Comparison of ENCODE assay signal across 21 mouse cellular contexts in the genomic region with DNA sequence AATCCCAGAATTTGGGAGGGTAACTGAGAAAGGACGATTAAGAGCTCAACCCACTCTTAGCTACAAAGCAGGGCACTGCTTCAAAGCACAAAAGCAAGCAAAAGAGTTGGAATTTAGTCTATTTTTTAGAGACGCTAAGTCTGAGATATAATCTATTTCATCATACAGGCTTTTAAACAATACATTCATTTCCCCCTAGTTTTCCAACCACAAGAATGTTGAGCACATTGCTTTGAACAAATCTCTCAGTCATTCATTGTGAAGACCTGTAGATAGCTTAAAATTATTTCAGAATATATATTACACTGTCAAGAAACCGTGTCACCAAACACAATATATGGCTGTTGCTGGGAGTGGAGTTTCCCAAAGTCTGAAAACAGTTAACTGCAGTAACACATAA.
DNase-seq lines count a peak whose midpoint lies in the region; ATAC-seq and TF ChIP-seq lines count a peak whose summit lies in the region.
"Had no signal": no experiment of that assay in that cellular context is flagged by ENCODE, and none has a peak within 500 bp of the region (broad histone marks: within the 10 kb centered on the region; RNA-seq: fewer than 3 reads in every experiment).

No protein-coding gene starts in this region.

- TF ChIP-seq POLR2A in myocyte (IDR thresholded peaks at IDR 0.05; ENCODE audit: insufficient read length, low read depth): no peak

- no peak overlapping the region for H3K4me3 ChIP-seq in kidney, embryonic 14.5 days (ENCODE audit: low read length)
- no peak overlapping the region for H3K4me3 ChIP-seq in myocyte
- H3K4me3 ChIP-seq in forebrain, embryonic 15.5 days: no peak overlapping the region
- no peak overlapping the region for H3K4me3 ChIP-seq in gastrocnemius, adult 2 months
- H3K4me3 ChIP-seq: embryonic facial prominence, embryonic 10.5 days; erythroblast, embryonic 14.5 days; forebrain, embryonic 10.5 days; heart, embryonic 12.5 days; hindbrain, embryonic 15.5 days had no signal

- 24% methylated on average over 3 of the region's 3 CpGs for WGBS in kidney, embryonic 14.5 days
- WGBS in forebrain, embryonic 15.5 days: 76% methylated on average over 3 of the region's 3 CpGs

- TF ChIP-seq CTCF in gastrocnemius, adult 2 months (IDR thresholded peaks at IDR 0.05): no peak

- intact Hi-C loops in gastrocnemius, adult 2 months (cut with DNase I): no loop called here

- 0 out of 2 replicates have a peak, but pooled peaks have one; percentile 39 for ATAC-seq in kidney, embryonic 14.5 days (ENCODE audit: low FRiP score, low TSS enrichment)
- no peak for ATAC-seq in forebrain, embryonic 15.5 days (replicated peaks)
- ATAC-seq: CD4-positive, CD25-positive, alpha-beta regulatory T cell, adult 4 months; forebrain, embryonic 14.5 days had no signal

- peaks cover 11% of the 10 kb centered on the region; the same call in 1 of the 2 replicates for H3K4me1 ChIP-seq in kidney, embryonic 14.5 days (ENCODE audit: control insufficient read depth, insufficient read depth, low read length)
- H3K4me1 ChIP-seq in forebrain, embryonic 15.5 days: no peaks in the 10 kb centered on the region
- H3K4me1 ChIP-seq: embryonic facial prominence, embryonic 10.5 days; forebrain, embryonic 10.5 days; hindbrain, embryonic 15.5 days had no signal

- H3K4me2 ChIP-seq in kidney, embryonic 14.5 days (replicated peaks; ENCODE audit: low read depth, low read length): no peak overlapping the region
- H3K4me2 ChIP-seq in myocyte (ENCODE audit: low read depth): peak overlapping the region; percentile 55
- no peak overlapping the region for H3K4me2 ChIP-seq in forebrain, embryonic 15.5 days (replicated peaks)
- H3K4me2 ChIP-seq: heart, embryonic 12.5 days; hindbrain, embryonic 15.5 days had no signal

- H3K27me3 ChIP-seq in kidney, embryonic 14.5 days (ENCODE audit: control insufficient read depth, insufficient read depth, low read length): no peaks in the 10 kb centered on the region
- no peaks in the 10 kb centered on the region for H3K27me3 ChIP-seq in myocyte (ENCODE audit: control insufficient read depth, insufficient read depth, insufficient read length)
- no peaks in the 10 kb centered on the region for H3K27me3 ChIP-seq in forebrain, embryonic 15.5 days
- H3K27me3 ChIP-seq: heart, embryonic 12.5 days; hindbrain, embryonic 15.5 days had no signal

- H3K36me3 ChIP-seq in kidney, embryonic 14.5 days (ENCODE audit: control insufficient read depth, insufficient read depth, low read length): no peaks in the 10 kb centered on the region
- peaks cover 4% of the 10 kb centered on the region for H3K36me3 ChIP-seq in myocyte (ENCODE audit: control insufficient read depth, insufficient read depth)
- no peaks in the 10 kb centered on the region for H3K36me3 ChIP-seq in forebrain, embryonic 15.5 days
- H3K36me3 ChIP-seq: embryonic facial prominence, embryonic 10.5 days; forebrain, embryonic 10.5 days; hindbrain, embryonic 15.5 days had no signal

- H3K79me2 ChIP-seq in myocyte (ENCODE audit: control insufficient read depth, insufficient read depth): peaks cover 65% of the 10 kb centered on the region

- no peaks in the 10 kb centered on the region for H3K9me3 ChIP-seq in kidney, embryonic 14.5 days (ENCODE audit: control insufficient read depth, low read length)
- no peaks in the 10 kb centered on the region for H3K9me3 ChIP-seq in forebrain, embryonic 15.5 days
- H3K9me3 ChIP-seq: embryonic facial prominence, embryonic 10.5 days; forebrain, embryonic 10.5 days; G1E; heart, embryonic 12.5 days; hindbrain, embryonic 15.5 days had no signal

- DNase-seq in kidney, postnatal 25 days: no peak
- DNase-seq in 3T3-L1 (ENCODE audit: low read depth, low spot score): peak; percentile 79
- peak; percentile 76 for DNase-seq in Muller cell, postnatal 12 days (ENCODE audit: inconsistent ontology term)
- DNase-seq in gastrocnemius, adult 2 months: no peak
- DNase-seq: adrenal gland, adult 8-10 months; adrenal gland, postnatal 36 days; cerebellum, adult 2 months; cerebellum, postnatal 10 days; gastrocnemius, postnatal 10 days; heart, postnatal 36 days had no signal

- no peak overlapping the region for H3ac ChIP-seq in myocyte (ENCODE audit: control insufficient read depth, insufficient read length)

- H3K27ac ChIP-seq in kidney, embryonic 14.5 days (ENCODE audit: low read depth, low read length): no peak overlapping the region
- no peak overlapping the region for H3K27ac ChIP-seq in forebrain, embryonic 15.5 days (replicated peaks)
- H3K27ac ChIP-seq in gastrocnemius, adult 2 months: no peak overlapping the region
- H3K27ac ChIP-seq: embryonic facial prominence, embryonic 10.5 days; forebrain, embryonic 10.5 days; hindbrain, embryonic 15.5 days had no signal

- H3K9ac ChIP-seq in kidney, embryonic 14.5 days (ENCODE audit: low read depth, low read length): no peak overlapping the region
- no peak overlapping the region for H3K9ac ChIP-seq in forebrain, embryonic 15.5 days (replicated peaks)
- H3K9ac ChIP-seq: heart, embryonic 12.5 days; hindbrain, embryonic 15.5 days had no signal

TF ChIP-seq in myocyte, 11 proteins besides CTCF, POLR2A, EP300 and RAD21:
- no peak for TF ChIP-seq POLR2AphosphoS2 (IDR thresholded peaks at IDR 0.05; ENCODE audit: insufficient read length, low read depth)
- TF ChIP-seq CEBPB (IDR thresholded peaks at IDR 0.05; ENCODE audit: insufficient read depth, poor library complexity, severe bottlenecking): 0 out of 2 replicates have a peak, but pooled peaks have one; percentile 12

Comparison
In these comparisons a context has a peak if more than half of its experiments do, and no peak if none do; other contexts are left out.
1. DNase-seq: peak in 3T3-L1 (single experiment) and Muller cell, postnatal 12 days (single experiment); none in kidney, postnatal 25 days (0 of 2) and gastrocnemius, adult 2 months (single experiment).